Mouse (Mus musculus) heart, postnatal 0 days (tissue): ENCODE measurements around the gene Rap1gap2.

Experiments used
- CTCF ChIP-seq: IDR thresholded peaks from 2 replicates; pipeline ENCODE4 v1.5.1; 2016; ENCODE audit warnings: antibody characterized with exemption, control low read depth, low read depth
- EP300 ChIP-seq: IDR thresholded peaks from 2 replicates; pipeline ENCODE4 v1.6.1; 2016; ENCODE audit warnings: antibody characterized with exemption, low read depth

DNA sequence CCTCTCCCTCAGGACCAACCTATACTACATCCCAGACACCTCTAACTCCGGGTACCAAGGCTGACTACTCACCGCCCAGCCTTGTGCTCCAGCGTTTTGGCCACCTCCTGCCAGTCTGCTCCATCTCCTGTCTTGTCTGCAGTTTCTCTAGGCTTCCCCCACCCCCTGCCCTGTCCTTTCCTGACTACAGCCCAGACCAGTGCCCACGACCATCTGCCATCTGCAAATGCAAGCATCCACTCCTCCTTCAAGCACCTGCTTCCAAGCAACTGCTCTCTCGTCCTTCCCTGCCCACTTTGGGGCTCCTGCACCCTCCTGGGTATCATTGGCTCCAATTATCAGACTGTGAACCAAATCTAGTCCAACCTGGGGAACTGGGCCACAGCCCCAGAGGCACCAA, 24.3 kb downstream of the Rap1gap2 start:
- TF ChIP-seq CTCF (no peak), EP300 (no peak)
